In genomic region chr3:123235495-123235894, GRCm38 (mm10) we compare ENCODE assay signal across 8 mouse cellular contexts. TPM values are rescaled to one million over a fixed set of nuclear protein-coding genes. Genes with fewer than 3 reads are reported as not detected.
DNase-seq lines count a peak whose midpoint lies in the region; ATAC-seq and TF ChIP-seq lines count a peak whose summit lies in the region.

No protein-coding gene starts in this region.

- H3K27me3 ChIP-seq in CH12.LX (replicated peaks) = no peaks in the 10 kb centered on the region
- H3K27me3 ChIP-seq in heart, embryonic 16.5 days (ENCODE audit: control insufficient read depth, insufficient read depth, low read length) = no peaks in the 10 kb centered on the region
- H3K27me3 ChIP-seq in liver, postnatal 0 days (ENCODE audit: insufficient read depth, low read length) = peaks cover 3% of the 10 kb centered on the region; the same call in 1 of the 2 replicates

- H3K4me2 ChIP-seq in CH12.LX (ENCODE audit: insufficient read depth, low read depth, poor library complexity, severe bottlenecking) = peak overlapping the region; percentile 86
- H3K4me2 ChIP-seq in heart, embryonic 16.5 days (ENCODE audit: low read depth, low read length) = peak overlapping the region; percentile 84
- peak overlapping the region; percentile 63 for H3K4me2 ChIP-seq in liver, postnatal 0 days (ENCODE audit: low read depth, low read length)

- H3K27ac ChIP-seq in gastrocnemius, adult 2 months = peak overlapping the region; percentile 74
- H3K27ac ChIP-seq in CH12.LX (ENCODE audit: insufficient read depth, low read depth) = no peak overlapping the region
- peak overlapping the region; percentile 80 for H3K27ac ChIP-seq in heart, embryonic 16.5 days (ENCODE audit: low read length)
- H3K27ac ChIP-seq in liver, postnatal 0 days (ENCODE audit: low read depth) = no peak overlapping the region

- intact Hi-C loops in gastrocnemius, adult 2 months (cut with DNase I) = loop anchor here (2.0 kb wide), 2 partner anchors 87 to 117 kb away; no protein-coding TSS in a partner anchor

- no peak for TF ChIP-seq RAD21 in CH12.LX (IDR thresholded peaks at IDR 0.05; ENCODE audit: low read depth, low read length)

- dilution Hi-C loops in CH12.LX (cut with MboI; ENCODE audit: extremely low pct_ligation_motif_present, extremely low pct_unique_long_range_greater_than_20kb, low sequenced_read_pairs) = no loop called here

- H3K4me1 ChIP-seq in CH12.LX (ENCODE audit: control insufficient read depth in 1 of 2, insufficient read depth in 2 of 2) = peaks cover 2 to 9% of the 10 kb centered on the region in 2 experiments; a peak in 3 of 4 replicates
- peaks cover 15% of the 10 kb centered on the region for H3K4me1 ChIP-seq in heart, embryonic 16.5 days (ENCODE audit: control insufficient read depth, insufficient read depth, low read length)
- H3K4me1 ChIP-seq in liver, postnatal 0 days (ENCODE audit: insufficient read depth) = no peaks in the 10 kb centered on the region

- H3K9me3 ChIP-seq in CH12.LX (replicated peaks; ENCODE audit: low read length) = peaks cover 3% of the 10 kb centered on the region
- peaks cover 4% of the 10 kb centered on the region for H3K9me3 ChIP-seq in heart, embryonic 16.5 days (replicated peaks; ENCODE audit: control insufficient read depth, low read length)
- no peaks in the 10 kb centered on the region for H3K9me3 ChIP-seq in liver, postnatal 0 days (ENCODE audit: low read length)

- WGBS in heart, embryonic 16.5 days = 25% methylated on average over 7 of the region's 7 CpGs
- WGBS in liver, postnatal 0 days (ENCODE audit: insufficient replicate concordance) = 34% methylated on average over 7 of the region's 7 CpGs

- H3K79me2 ChIP-seq in CH12.LX (replicated peaks; ENCODE audit: control insufficient read depth, extremely low read depth, insufficient read depth, poor library complexity, severe bottlenecking) = no peaks in the 10 kb centered on the region

- H3K4me3 ChIP-seq in gastrocnemius, adult 2 months = peak overlapping the region; percentile 74
- H3K4me3 ChIP-seq in CH12.LX (replicated peaks in 1 of 3; ENCODE audit: low read depth in 2 of 3, low read length in 2 of 3, poor library complexity in 1 of 3) = peak overlapping the region in 1 of 3 experiments; percentile 62
- peak overlapping the region; percentile 74 for H3K4me3 ChIP-seq in heart, embryonic 16.5 days (ENCODE audit: low read length)
- H3K4me3 ChIP-seq in liver, postnatal 0 days (ENCODE audit: low read depth, low read length) = peak overlapping the region; percentile 27

- TF ChIP-seq POLR2A in CH12.LX (IDR thresholded peaks at IDR 0.05; ENCODE audit: low read depth, low read length) = no peak

- H3K9ac ChIP-seq in CH12.LX (ENCODE audit: insufficient read depth, low read depth) = peak overlapping the region; percentile 13; the same call in 1 of the 2 replicates
- peak overlapping the region; percentile 85 for H3K9ac ChIP-seq in heart, embryonic 16.5 days (ENCODE audit: low read length)
- no peak overlapping the region for H3K9ac ChIP-seq in liver, postnatal 0 days (replicated peaks)

- in situ Hi-C loops in CH12.LX (cut with MboI; ENCODE audit: low pct_ligation_motif_present, low pct_unique_long_range_greater_than_20kb, low sequenced_read_pairs) = loop anchor here (10.0 kb wide), 2 partner anchors 61 to 89 kb away; no protein-coding TSS in a partner anchor

- TF ChIP-seq CTCF in gastrocnemius, adult 2 months (IDR thresholded peaks at IDR 0.05) = no peak
- TF ChIP-seq CTCF in CH12.LX (conservative IDR thresholded peaks at IDR 0.05 in 1 of 2, IDR thresholded peaks at IDR 0.05 in 1 of 2; ENCODE audit: low read depth in 2 of 2, low read length in 2 of 2) = no peak
- no peak for TF ChIP-seq CTCF in liver, postnatal 0 days (IDR thresholded peaks at IDR 0.05; ENCODE audit: low read depth)

- ATAC-seq in heart, embryonic 16.5 days (replicated peaks; ENCODE audit: extremely low read depth, insufficient read depth, low FRiP score) = no peak
- ATAC-seq in liver, postnatal 0 days = no peak

- H3K36me3 ChIP-seq in CH12.LX (replicated peaks in 1 of 2; ENCODE audit: control insufficient read depth in 1 of 2, insufficient read depth in 1 of 2, low read length in 1 of 2) = no peaks in the 10 kb centered on the region
- H3K36me3 ChIP-seq in heart, embryonic 16.5 days (ENCODE audit: control insufficient read depth, insufficient read depth) = no peaks in the 10 kb centered on the region
- H3K36me3 ChIP-seq in liver, postnatal 0 days (replicated peaks; ENCODE audit: insufficient read depth, low read length) = no peaks in the 10 kb centered on the region

- DNase-seq in gastrocnemius, adult 2 months = no peak
- DNase-seq in gastrocnemius, adult 8-10 months (ENCODE audit: low spot score in 2 of 2) = no peak
- no peak for DNase-seq in CH12.LX (ENCODE audit: extremely low read depth)
- DNase-seq in liver, postnatal 0 days = no peak
- DNase-seq in urinary bladder, adult 2 months (ENCODE audit: low spot score) = no peak
- DNase-seq in right cerebral cortex, postnatal 14 days = no peak
- DNase-seq in kidney, adult 8-10 months = no peak

- no peak for TF ChIP-seq EP300 in CH12.LX (IDR thresholded peaks at IDR 0.05; ENCODE audit: low read length)
- no peak for TF ChIP-seq EP300 in liver, postnatal 0 days (IDR thresholded peaks at IDR 0.05; ENCODE audit: low read depth)

TF ChIP-seq in CH12.LX, 34 proteins besides CTCF, POLR2A, EP300 and RAD21:
- no peak for TF ChIP-seq ZKSCAN1 (IDR thresholded peaks at IDR 0.05; ENCODE audit: borderline replicate concordance, low read depth, low read length)
- TF ChIP-seq HCFC1 (IDR thresholded peaks at IDR 0.05; ENCODE audit: low read depth, low read length) = no peak
- no peak for TF ChIP-seq GABPA (IDR thresholded peaks at IDR 0.05; ENCODE audit: insufficient replicate concordance, low read depth, low read length)
- TF ChIP-seq JUND (conservative IDR thresholded peaks at IDR 0.05; ENCODE audit: low read depth, low read length) = no peak
- TF ChIP-seq KAT2A (IDR thresholded peaks at IDR 0.05; ENCODE audit: insufficient replicate concordance, low read length) = no peak
- TF ChIP-seq CHD2 (IDR thresholded peaks at IDR 0.05; ENCODE audit: low read length) = no peak
- no peak for TF ChIP-seq USF2 (conservative IDR thresholded peaks at IDR 0.05; ENCODE audit: low read depth, low read length)
- TF ChIP-seq NRF1 (IDR thresholded peaks at IDR 0.05; ENCODE audit: low read depth, low read length) = no peak
- no peak for TF ChIP-seq TBP (conservative IDR thresholded peaks at IDR 0.05; ENCODE audit: low read depth, low read length)
- TF ChIP-seq JUN (IDR thresholded peaks at IDR 0.05; ENCODE audit: insufficient read depth, low read depth, low read length) = no peak
- TF ChIP-seq ZNF384 (IDR thresholded peaks at IDR 0.05; ENCODE audit: low read depth, low read length) = no peak
- TF ChIP-seq RCOR1 (conservative IDR thresholded peaks at IDR 0.05; ENCODE audit: low read depth, low read length) = no peak
- TF ChIP-seq ETS1 (conservative IDR thresholded peaks at IDR 0.05; ENCODE audit: low read depth, low read length) = no peak
- no peak for TF ChIP-seq MAFK (IDR thresholded peaks at IDR 0.05; ENCODE audit: insufficient replicate concordance, low read length)
- TF ChIP-seq MAX (IDR thresholded peaks at IDR 0.05; ENCODE audit: low read length) = no peak
- no peak for TF ChIP-seq MXI1 (IDR thresholded peaks at IDR 0.05; ENCODE audit: low read depth, low read length)
- TF ChIP-seq PAX5 (IDR thresholded peaks at IDR 0.05; ENCODE audit: low read length) = no peak

RNA-seq across cellular contexts. Expression of gene Synpo2, which starts 0.5 kb away (rescaled TPM):
- total RNA-seq in gastrocnemius, adult 2 months (2021) = 100 to 1,000 TPM; 209 to 273 TPM
- 100 to 1,000 TPM; 229 to 273 (median 251) TPM for total RNA-seq in gastrocnemius, adult 8-10 months (2022)
- total RNA-seq in CH12.LX (2012; rRNA removed) (0.21 and 1.1 TPM in 2 replicates), CH12.LX (2014; rRNA removed) (0.13 TPM in 1 of 2 replicates, not detected in the other)
- polyA plus RNA-seq in CH12.LX (2012; ENCODE audit: insufficient read length, low read depth) = 0.03 and 0.13 TPM in 2 replicates
- 11.4 and 11.5 TPM in 2 replicates for polyA plus RNA-seq in heart, embryonic 16.5 days (2015; fragmentation: Nextera tagmentation; extraction: Ambion mirVana)
- polyA plus RNA-seq in liver, postnatal 0 days (2015; fragmentation: Nextera tagmentation; extraction: Ambion mirVana) = 0.06 and 0.27 TPM in 2 replicates
- 240 and 396 TPM in 2 replicates for polyA plus RNA-seq in urinary bladder, adult 2 months (2012; rRNA removed)

RNA-seq across cellular contexts. Expression of gene Sec24d, which starts 31.8 kb away (rescaled TPM):
- total RNA-seq in gastrocnemius, adult 2 months (2021) = 1 to 10 TPM; 5.2 to 9.8 TPM
- 1 to 10 TPM; 3.8 to 4.2 (median 4.0) TPM for total RNA-seq in gastrocnemius, adult 8-10 months (2022)
- 33.1 and 37.1 TPM in 2 replicates for total RNA-seq in CH12.LX (2012; rRNA removed)
- 45.8 and 50.9 TPM in 2 replicates for total RNA-seq in CH12.LX (2014; rRNA removed)
- polyA plus RNA-seq in CH12.LX (2012; ENCODE audit: insufficient read length, low read depth) = 51.4 and 51.7 TPM in 2 replicates
- polyA plus RNA-seq in heart, embryonic 16.5 days (2015; fragmentation: Nextera tagmentation; extraction: Ambion mirVana) = 61.6 and 66.3 TPM in 2 replicates
- polyA plus RNA-seq in liver, postnatal 0 days (2015; fragmentation: Nextera tagmentation; extraction: Ambion mirVana) = 18.5 and 19.8 TPM in 2 replicates
- polyA plus RNA-seq in urinary bladder, adult 2 months (2012; rRNA removed) = 51.2 and 58.9 TPM in 2 replicates

Comparison
In these comparisons a context has a peak if more than half of its experiments do, and no peak if none do; other contexts are left out.
1. H3K27ac ChIP-seq: peak in gastrocnemius, adult 2 months (single experiment) and heart, embryonic 16.5 days (single experiment); none in CH12.LX (single experiment) and liver, postnatal 0 days (single experiment).
2. RNA of gene Synpo2, which starts 0.5 kb away (polyA plus RNA-seq): 240 to 396 TPM in urinary bladder, adult 2 months; 11.4 to 11.5 TPM in heart, embryonic 16.5 days, 0.03 to 0.13 TPM in CH12.LX and 0.06 to 0.27 TPM in liver, postnatal 0 days; every median in the first group is over 10 times any median in the second.
3. Peak in every context shown above with its lines, with median percentiles within 50 percentile points of each other: H3K4me2 ChIP-seq.